8 mouse cellular contexts compared by ENCODE assay signal in the genomic region with DNA sequence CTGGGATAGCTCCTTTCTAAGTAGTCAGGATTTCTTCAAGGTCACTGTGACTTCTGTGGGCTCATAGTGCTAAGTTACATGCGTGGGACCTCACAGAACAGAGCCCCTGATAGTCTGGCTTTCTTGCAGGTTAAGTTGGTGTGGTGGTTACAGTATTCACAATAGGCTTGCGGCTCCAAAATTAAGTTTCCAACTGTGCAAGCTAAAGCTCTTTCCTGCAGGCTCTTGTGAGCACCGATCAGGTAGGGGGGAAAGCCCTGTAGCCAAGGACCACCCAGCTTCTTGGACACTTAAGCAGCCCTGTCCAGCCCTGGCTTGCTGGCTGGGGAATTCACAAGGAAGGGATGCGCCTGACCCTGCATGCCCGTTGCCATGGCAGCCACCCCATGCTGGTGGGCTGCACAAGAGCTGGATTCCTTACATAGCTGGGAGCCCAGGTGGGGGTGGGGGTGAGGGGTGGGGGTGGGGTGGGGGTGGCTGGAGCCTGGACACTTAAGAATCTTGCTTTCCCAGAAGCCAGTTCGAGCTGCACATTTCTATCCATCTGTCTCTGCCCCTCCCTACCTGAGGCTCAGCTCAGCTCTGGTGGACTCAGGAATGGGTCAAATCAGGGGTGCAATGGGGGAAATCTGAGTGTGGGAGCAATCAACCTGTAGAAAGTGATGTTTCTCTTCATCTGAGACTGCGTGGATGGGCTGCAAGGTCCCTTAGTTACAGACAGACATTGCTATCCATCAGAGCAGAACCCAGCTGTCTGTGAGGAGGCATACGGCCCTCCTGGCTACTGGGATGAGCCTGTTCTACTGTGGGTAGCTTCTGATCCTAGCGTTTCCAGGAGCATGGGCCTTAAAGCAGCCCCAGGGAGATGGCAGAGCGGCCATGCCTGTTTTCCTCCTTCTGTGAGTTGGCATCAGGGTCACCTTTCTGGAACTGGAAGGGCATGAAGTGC. TPM values are rescaled to one million over a fixed set of nuclear protein-coding genes. Genes with fewer than 3 reads are reported as not detected.
DNase-seq lines count a peak whose midpoint lies in the region; ATAC-seq and TF ChIP-seq lines count a peak whose summit lies in the region.

No protein-coding gene starts in this region.

- no peaks in the 10 kb centered on the region for H3K27me3 ChIP-seq in heart, embryonic 10.5 days (ENCODE audit: insufficient read depth, poor library complexity, severe bottlenecking)
- 0 out of 2 replicates have a peak, but pooled peaks cover 6% of the 10 kb centered on the region for H3K27me3 ChIP-seq in hindbrain, embryonic 10.5 days (ENCODE audit: insufficient read depth, poor library complexity, severe bottlenecking)
- H3K27me3 ChIP-seq in midbrain, embryonic 14.5 days (ENCODE audit: control insufficient read depth, insufficient read depth, low read length): no peaks in the 10 kb centered on the region

- H3K36me3 ChIP-seq in heart, embryonic 10.5 days: no peaks in the 10 kb centered on the region
- no peaks in the 10 kb centered on the region for H3K36me3 ChIP-seq in ES-E14 (ENCODE audit: control insufficient read depth, insufficient read depth, low read length, poor library complexity, severe bottlenecking)
- no peaks in the 10 kb centered on the region for H3K36me3 ChIP-seq in hindbrain, embryonic 10.5 days
- no peaks in the 10 kb centered on the region for H3K36me3 ChIP-seq in midbrain, embryonic 14.5 days (ENCODE audit: control insufficient read depth, insufficient read depth, low read length)

- WGBS in heart, embryonic 10.5 days: 25% methylated on average over 10 of the region's 10 CpGs
- 12% methylated on average over 10 of the region's 10 CpGs for WGBS in hindbrain, embryonic 10.5 days
- WGBS in midbrain, embryonic 14.5 days: 15% methylated on average over 10 of the region's 10 CpGs

- ATAC-seq in midbrain, embryonic 14.5 days (ENCODE audit: low FRiP score, low TSS enrichment): peak; percentile 37; the same call in 1 of the 2 replicates

- H3K27ac ChIP-seq in heart, embryonic 10.5 days: peak overlapping the region; percentile 81
- H3K27ac ChIP-seq in ES-E14 (ENCODE audit: insufficient read depth, low read depth, low read length, poor library complexity, severe bottlenecking): peak overlapping the region; percentile 99
- peak overlapping the region; percentile 86 for H3K27ac ChIP-seq in hindbrain, embryonic 10.5 days
- no peak overlapping the region for H3K27ac ChIP-seq in midbrain, embryonic 14.5 days (replicated peaks; ENCODE audit: low read depth, low read length)

- no peak overlapping the region for H3K4me2 ChIP-seq in midbrain, embryonic 14.5 days (ENCODE audit: low read length)

- H3K4me3 ChIP-seq in heart, embryonic 10.5 days: no peak overlapping the region
- H3K4me3 ChIP-seq in ES-E14 (ENCODE audit: insufficient read depth in 1 of 2, low read depth in 1 of 2, low read length in 2 of 2, poor library complexity in 1 of 2, severe bottlenecking in 1 of 2): peak overlapping the region; percentile 2 to 26; a peak in 3 of 4 replicates
- peak overlapping the region; percentile 28 for H3K4me3 ChIP-seq in hindbrain, embryonic 10.5 days
- H3K4me3 ChIP-seq in midbrain, embryonic 14.5 days (replicated peaks; ENCODE audit: low read depth, low read length): no peak overlapping the region

- DNase-seq in heart, embryonic 10.5 days (ENCODE audit: low spot score): peak; percentile 85
- no peak for DNase-seq in heart, adult 11 months
- DNase-seq in ES-E14 (ENCODE audit: low read depth, low spot score): no peak
- DNase-seq in hindbrain, embryonic 10.5 days (ENCODE audit: low spot score): peak; percentile 88
- peak; percentile 64 for DNase-seq in midbrain, embryonic 14.5 days
- no peak for DNase-seq in frontal cortex, postnatal 14 days (ENCODE audit: low spot score in 2 of 2)
- no peak for DNase-seq in layer of hippocampus, adult 9-11 months
- DNase-seq in heart, postnatal 10 days: no peak

- H3K4me1 ChIP-seq in heart, embryonic 10.5 days: peaks cover 66% of the 10 kb centered on the region
- H3K4me1 ChIP-seq in ES-E14 (ENCODE audit: control insufficient read depth in 2 of 2, insufficient read depth in 2 of 2, low read length in 2 of 2, poor library complexity in 1 of 2): peaks cover 26 to 48% of the 10 kb centered on the region in 2 experiments
- H3K4me1 ChIP-seq in hindbrain, embryonic 10.5 days (replicated peaks): peaks cover 67% of the 10 kb centered on the region
- peaks cover 13% of the 10 kb centered on the region for H3K4me1 ChIP-seq in midbrain, embryonic 14.5 days (ENCODE audit: control insufficient read depth, insufficient read depth, low read length)

- in situ Hi-C loops in ES-E14 (cut with MboI; ENCODE audit: low sequenced_read_pairs in 2 of 2, unreplicated experiment in 2 of 2): no loop called here

- H3K9ac ChIP-seq in ES-E14 (ENCODE audit: insufficient read depth, low read depth, low read length, poor library complexity, severe bottlenecking): peak overlapping the region; percentile 69
- no peak overlapping the region for H3K9ac ChIP-seq in midbrain, embryonic 14.5 days (replicated peaks; ENCODE audit: low read length)

- intact Hi-C loops in heart, postnatal 10 days (cut with DNase I): no loop called here

- H3K9me3 ChIP-seq in heart, embryonic 10.5 days: no peaks in the 10 kb centered on the region
- no peaks in the 10 kb centered on the region for H3K9me3 ChIP-seq in ES-E14 (ENCODE audit: control insufficient read depth, insufficient read depth, low read depth, low read length)
- H3K9me3 ChIP-seq in hindbrain, embryonic 10.5 days: 0 out of 2 replicates have a peak, but pooled peaks cover 2% of the 10 kb centered on the region
- H3K9me3 ChIP-seq in midbrain, embryonic 14.5 days (ENCODE audit: control insufficient read depth, low read length): no peaks in the 10 kb centered on the region

TF ChIP-seq in ES-E14, 5 proteins besides CTCF, POLR2A, EP300 and RAD21:
- TF ChIP-seq HCFC1 (IDR thresholded peaks at IDR 0.05; ENCODE audit: borderline replicate concordance, insufficient read depth, low read length) (no peak), ZNF384 (IDR thresholded peaks at IDR 0.05; ENCODE audit: low read depth, low read length) (no peak), ZC3H11A (IDR thresholded peaks at IDR 0.05; ENCODE audit: borderline replicate concordance, low read depth, low read length) (no peak; the same call in 1 of the 2 replicates), MAFK (IDR thresholded peaks at IDR 0.05; ENCODE audit: insufficient read depth, low read depth, low read length) (no peak), CHD2 (IDR thresholded peaks at IDR 0.05; ENCODE audit: low read depth, low read length) (no peak)

RNA-seq across cellular contexts. Expression of gene Col18a1, which starts 24.9 kb away (rescaled TPM):
- polyA plus RNA-seq in heart, embryonic 10.5 days (2016; fragmentation: Nextera tagmentation; extraction: Ambion mirVana): 232 and 318 TPM in 2 replicates
- total RNA-seq in ES-E14 (2012; rRNA removed): 414 and 791 TPM in 2 replicates
- polyA plus RNA-seq in hindbrain, embryonic 10.5 days (2016; fragmentation: Nextera tagmentation; extraction: Ambion mirVana): 147 and 167 TPM in 2 replicates
- 8.5 and 33.0 TPM in 2 replicates for polyA plus RNA-seq in midbrain, embryonic 14.5 days (2014; fragmentation: Nextera tagmentation; extraction: Ambion mirVana)
- total RNA-seq in heart, postnatal 10 days (2021): 10 to 100 TPM; 49.9 to 53.2 TPM

Comparison
In these comparisons a context has a peak if more than half of its experiments do, and no peak if none do; other contexts are left out.
1. DNase-seq: peak in heart, embryonic 10.5 days (single experiment), hindbrain, embryonic 10.5 days (single experiment) and midbrain, embryonic 14.5 days (single experiment); none in heart, adult 11 months (single experiment), ES-E14 (single experiment), frontal cortex, postnatal 14 days (0 of 2), layer of hippocampus, adult 9-11 months (single experiment) and heart, postnatal 10 days (0 of 2).
2. H3K4me3 ChIP-seq: peak in ES-E14 (2 of 2) and hindbrain, embryonic 10.5 days (single experiment); none in heart, embryonic 10.5 days (single experiment) and midbrain, embryonic 14.5 days (single experiment).